Mouse (Mus musculus): Measurements from ENCODE around the gene Prpf18. TPM values are rescaled to one million over a fixed set of nuclear protein-coding genes. Genes with fewer than 3 reads are reported as not detected.
A peak's percentile ranks its signal among the peaks of the same experiment; 100 is the strongest.

Prpf18 gene
- 7.2 and 7.3 TPM in 2 replicates for polyA plus RNA-seq (2012; rRNA removed)

DNA sequence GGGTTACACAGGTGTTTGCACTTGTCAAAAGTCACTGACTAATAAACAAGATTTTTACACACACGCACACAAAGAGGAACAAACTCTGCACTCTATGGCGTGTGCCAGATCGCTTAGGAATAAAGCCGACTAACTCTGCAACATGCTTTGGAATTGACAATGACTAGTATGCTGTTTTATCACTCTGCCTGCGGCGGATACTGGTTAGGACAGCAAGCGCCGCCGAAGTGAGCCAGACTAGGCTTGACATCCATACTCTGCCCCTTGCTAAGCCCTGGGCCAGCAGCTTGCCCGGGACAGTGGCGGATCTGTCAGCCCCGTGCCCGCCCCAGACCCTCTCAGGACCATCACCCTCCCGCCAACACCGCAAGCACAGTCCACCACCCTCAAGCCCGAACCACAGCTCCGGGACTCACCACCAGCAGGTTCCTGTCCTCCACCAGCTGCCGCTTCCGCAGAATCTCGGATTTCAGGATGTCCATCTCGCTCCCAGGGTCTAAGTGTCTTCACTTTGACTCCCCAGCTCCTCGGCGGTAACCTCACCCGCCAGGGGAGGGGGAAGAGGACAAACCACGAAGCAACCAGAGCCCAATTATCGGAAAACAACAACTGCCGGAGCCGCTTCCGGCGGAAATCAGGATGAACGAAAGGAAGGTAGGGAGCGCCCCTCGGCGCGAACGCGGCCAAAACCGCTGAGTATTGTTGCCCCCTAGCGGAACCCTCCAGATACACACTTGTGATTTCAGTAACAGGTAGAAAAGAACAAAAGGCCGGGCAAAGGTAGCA lies at the start of gene Prpf18:
Prpf18 (minus strand) TSS at position 614 of the 786 bp plus-strand sequence.
- DNase-seq (ENCODE audit: low read depth in 1 of 2, low spot score in 2 of 2) = peak; percentile 81 to 84
- Histone ChIP-seq H3K4me3 (ENCODE audit: extremely low read depth, insufficient read depth, insufficient read length) (peak within 1 kb of the TSS; percentile 79), H3K4me1 (ENCODE audit: control insufficient read depth, insufficient read depth, insufficient read length) (peaks cover 2% of the 10 kb centered on the region; the same call in 1 of the 2 replicates), H3K27ac (ENCODE audit: insufficient read depth, low read length) (peak within 1 kb of the TSS; percentile 75), H3K27me3 (ENCODE audit: control insufficient read depth, insufficient read depth, low read length) (no peaks in the 10 kb centered on the region), H3K36me3 (ENCODE audit: control insufficient read depth, insufficient read depth, low read length) (peaks cover 4% of the 10 kb centered on the region; the same call in 1 of the 2 replicates)
- no peak; the same call in 1 of the 2 replicates for TF ChIP-seq POLR2A (IDR thresholded peaks at IDR 0.05; ENCODE audit: low read depth, low read length)
- peak; percentile 85 for TF ChIP-seq CTCF (IDR thresholded peaks at IDR 0.05; ENCODE audit: extremely low read depth, insufficient read depth, insufficient read length, insufficient replicate concordance)
- WGBS = 1% methylated on average over 40 of the region's 40 CpGs

GRCm38 (mm10) chr2:4679886-4680285 lies 28.0 kb upstream of the Prpf18 start:
- 92% methylated on average over 3 of the region's 3 CpGs for WGBS

DNA sequence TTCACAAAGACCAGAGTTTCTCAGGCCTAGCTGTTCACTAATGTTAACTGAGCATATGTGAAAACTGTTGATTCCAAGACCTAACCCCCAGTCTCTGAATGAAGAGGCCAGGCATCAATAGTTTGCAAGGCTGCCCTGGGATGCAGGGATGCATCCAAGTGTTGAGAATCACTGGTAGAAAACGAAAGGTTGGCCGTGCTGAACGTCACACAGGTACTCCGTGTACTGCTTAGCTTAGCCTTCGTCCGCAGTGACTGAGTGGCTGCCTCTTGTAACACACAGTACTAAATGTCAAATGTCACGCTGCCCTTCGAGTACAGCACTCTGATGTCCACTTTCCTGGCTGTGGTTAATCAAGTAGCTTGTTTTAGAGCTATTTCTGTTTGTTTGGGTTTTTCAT lies 19.7 kb upstream of the Prpf18 start:
- Histone ChIP-seq H3K27ac (ENCODE audit: insufficient read depth, low read length) (no peak overlapping the region), H3K4me3 (ENCODE audit: extremely low read depth, insufficient read depth, insufficient read length) (no peak overlapping the region), H3K36me3 (ENCODE audit: control insufficient read depth, insufficient read depth, low read length) (no peaks in the 10 kb centered on the region), H3K4me1 (ENCODE audit: control insufficient read depth, insufficient read depth, insufficient read length) (no peaks in the 10 kb centered on the region), H3K27me3 (ENCODE audit: control insufficient read depth, insufficient read depth, low read length) (0 out of 2 replicates have a peak, but pooled peaks cover 1% of the 10 kb centered on the region)
- DNase-seq (ENCODE audit: low read depth in 1 of 2, low spot score in 2 of 2) = no peak
- TF ChIP-seq CTCF (IDR thresholded peaks at IDR 0.05; ENCODE audit: extremely low read depth, insufficient read depth, insufficient read length, insufficient replicate concordance) = no peak
- TF ChIP-seq POLR2A (IDR thresholded peaks at IDR 0.05; ENCODE audit: low read depth, low read length) = no peak
- 92% methylated on average over 8 of the region's 8 CpGs for WGBS

More at GRCm38 (mm10) chr2:4679886-4680285, 28.0 kb upstream of the Prpf18 start:
- Histone ChIP-seq H3K27ac (ENCODE audit: insufficient read depth, low read length) (no peak overlapping the region), H3K36me3 (ENCODE audit: control insufficient read depth, insufficient read depth, low read length) (no peaks in the 10 kb centered on the region), H3K4me3 (ENCODE audit: extremely low read depth, insufficient read depth, insufficient read length) (no peak overlapping the region), H3K4me1 (ENCODE audit: control insufficient read depth, insufficient read depth, insufficient read length) (no peaks in the 10 kb centered on the region), H3K27me3 (ENCODE audit: control insufficient read depth, insufficient read depth, low read length) (no peaks in the 10 kb centered on the region; the same call in 1 of the 2 replicates)
- DNase-seq (ENCODE audit: low read depth in 1 of 2, low spot score in 2 of 2) = no peak
- TF ChIP-seq CTCF (IDR thresholded peaks at IDR 0.05; ENCODE audit: extremely low read depth, insufficient read depth, insufficient read length, insufficient replicate concordance) (no peak), POLR2A (IDR thresholded peaks at IDR 0.05; ENCODE audit: low read depth, low read length) (no peak)

- WGBS = 76% methylated on average over 8 of the region's 8 CpGs
- no peak for DNase-seq (ENCODE audit: low read depth in 1 of 2, low spot score in 2 of 2)
- H3K27ac ChIP-seq (ENCODE audit: insufficient read depth, low read length) = no peak overlapping the region
- H3K4me3 ChIP-seq (ENCODE audit: extremely low read depth, insufficient read depth, insufficient read length) = no peak overlapping the region
- TF ChIP-seq POLR2A (IDR thresholded peaks at IDR 0.05; ENCODE audit: low read depth, low read length) (no peak), CTCF (IDR thresholded peaks at IDR 0.05; ENCODE audit: extremely low read depth, insufficient read depth, insufficient read length, insufficient replicate concordance) (no peak)
- no peaks in the 10 kb centered on the region for H3K4me1 ChIP-seq (ENCODE audit: control insufficient read depth, insufficient read depth, insufficient read length)
- no peaks in the 10 kb centered on the region for H3K36me3 ChIP-seq (ENCODE audit: control insufficient read depth, insufficient read depth, low read length)
- H3K27me3 ChIP-seq (ENCODE audit: control insufficient read depth, insufficient read depth, low read length) = 0 out of 2 replicates have a peak, but pooled peaks cover 1% of the 10 kb centered on the region
These were observed 17.8 kb upstream of the Prpf18 start for GRCm38 (mm10) chr2:4669701-4670100.

GRCm38 (mm10) chr2:4668626-4669025 lies 16.7 kb upstream of the Prpf18 start:
- no peak for TF ChIP-seq POLR2A (IDR thresholded peaks at IDR 0.05; ENCODE audit: low read depth, low read length)
- TF ChIP-seq CTCF (IDR thresholded peaks at IDR 0.05; ENCODE audit: extremely low read depth, insufficient read depth, insufficient read length, insufficient replicate concordance) = no peak
- DNase-seq (ENCODE audit: low read depth in 1 of 2, low spot score in 2 of 2) = no peak
- Histone ChIP-seq H3K4me3 (ENCODE audit: extremely low read depth, insufficient read depth, insufficient read length) (no peak overlapping the region), H3K4me1 (ENCODE audit: control insufficient read depth, insufficient read depth, insufficient read length) (no peaks in the 10 kb centered on the region), H3K27ac (ENCODE audit: insufficient read depth, low read length) (no peak overlapping the region), H3K36me3 (ENCODE audit: control insufficient read depth, insufficient read depth, low read length) (no peaks in the 10 kb centered on the region), H3K27me3 (ENCODE audit: control insufficient read depth, insufficient read depth, low read length) (0 out of 2 replicates have a peak, but pooled peaks cover 1% of the 10 kb centered on the region)
- 81% methylated on average over 2 of the region's 2 CpGs for WGBS

DNA sequence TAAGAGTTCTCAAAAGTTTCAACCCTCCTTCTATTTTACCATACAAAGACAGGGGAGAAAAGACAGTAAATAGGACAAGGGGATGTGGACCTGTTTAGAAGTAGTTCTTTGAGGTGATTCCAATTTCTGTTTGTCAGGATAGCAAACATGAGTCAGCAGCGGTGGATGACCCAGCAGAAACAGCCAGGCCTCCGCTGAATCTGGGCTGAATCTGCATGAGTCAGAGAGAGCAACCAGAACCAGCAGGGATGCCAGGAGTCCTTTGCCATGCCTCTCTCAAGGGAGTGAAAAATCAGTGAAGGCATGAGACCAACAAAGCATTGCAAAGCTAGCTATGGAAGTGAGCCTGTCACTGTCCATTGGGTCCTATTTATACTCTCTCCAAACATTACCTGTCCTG lies 8.8 kb upstream of the Prpf18 start:
- 83% methylated on average over 2 of the region's 2 CpGs for WGBS
- Histone ChIP-seq H3K36me3 (ENCODE audit: control insufficient read depth, insufficient read depth, low read length) (no peaks in the 10 kb centered on the region), H3K27ac (ENCODE audit: insufficient read depth, low read length) (no peak overlapping the region), H3K4me3 (ENCODE audit: extremely low read depth, insufficient read depth, insufficient read length) (no peak overlapping the region), H3K27me3 (ENCODE audit: control insufficient read depth, insufficient read depth, low read length) (no peaks in the 10 kb centered on the region), H3K4me1 (ENCODE audit: control insufficient read depth, insufficient read depth, insufficient read length) (no peaks in the 10 kb centered on the region)
- DNase-seq (ENCODE audit: low read depth in 1 of 2, low spot score in 2 of 2) = no peak
- TF ChIP-seq CTCF (IDR thresholded peaks at IDR 0.05; ENCODE audit: extremely low read depth, insufficient read depth, insufficient read length, insufficient replicate concordance) (no peak), POLR2A (IDR thresholded peaks at IDR 0.05; ENCODE audit: low read depth, low read length) (no peak)

DNA sequence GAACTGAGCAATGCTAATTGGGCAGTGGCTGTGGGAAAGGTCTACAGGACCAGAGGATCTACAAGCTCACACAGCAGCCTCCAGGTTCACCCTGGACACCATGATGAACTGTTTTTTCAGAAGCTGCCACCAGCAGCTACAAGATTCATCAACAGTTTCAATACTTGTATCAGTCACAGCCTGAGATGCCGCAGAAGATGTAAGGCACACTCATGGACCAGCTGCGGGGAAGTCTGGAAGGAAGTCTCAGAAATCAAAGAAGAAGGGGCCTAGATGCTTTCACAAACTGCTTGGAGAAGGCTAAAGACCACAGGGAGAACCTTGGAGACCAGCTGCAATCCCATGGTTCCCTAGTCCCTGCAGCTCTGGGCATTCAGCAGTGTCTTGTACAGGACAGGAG lies 2.3 kb downstream of the Prpf18 start:
- TF ChIP-seq CTCF (IDR thresholded peaks at IDR 0.05; ENCODE audit: extremely low read depth, insufficient read depth, insufficient read length, insufficient replicate concordance) (no peak), POLR2A (IDR thresholded peaks at IDR 0.05; ENCODE audit: low read depth, low read length) (no peak)
- DNase-seq (ENCODE audit: low read depth in 1 of 2, low spot score in 2 of 2) = no peak
- H3K4me3 ChIP-seq (ENCODE audit: extremely low read depth, insufficient read depth, insufficient read length) = no peak overlapping the region
- H3K27me3 ChIP-seq (ENCODE audit: control insufficient read depth, insufficient read depth, low read length) = no peaks in the 10 kb centered on the region
- no peak overlapping the region for H3K27ac ChIP-seq (ENCODE audit: insufficient read depth, low read length)
- H3K36me3 ChIP-seq (ENCODE audit: control insufficient read depth, insufficient read depth, low read length) = peaks cover 8% of the 10 kb centered on the region
- WGBS = 89% methylated on average over 2 of the region's 2 CpGs
- H3K4me1 ChIP-seq (ENCODE audit: control insufficient read depth, insufficient read depth, insufficient read length) = peaks cover 2% of the 10 kb centered on the region; the same call in 1 of the 2 replicates
